Mouse (Mus musculus): ENCODE results near the gene Gpr179. TPM values are rescaled to one million over a fixed set of nuclear protein-coding genes. Genes with fewer than 3 reads are reported as not detected.
"Not testable (repeated sequence)": the region's sequence is repeated elsewhere in the genome, so short reads cannot be mapped to it uniquely, and the experiment has no call there.

Gpr179 gene
- polyA plus RNA-seq, 1 experiment: 0.62 TPM

DNA sequence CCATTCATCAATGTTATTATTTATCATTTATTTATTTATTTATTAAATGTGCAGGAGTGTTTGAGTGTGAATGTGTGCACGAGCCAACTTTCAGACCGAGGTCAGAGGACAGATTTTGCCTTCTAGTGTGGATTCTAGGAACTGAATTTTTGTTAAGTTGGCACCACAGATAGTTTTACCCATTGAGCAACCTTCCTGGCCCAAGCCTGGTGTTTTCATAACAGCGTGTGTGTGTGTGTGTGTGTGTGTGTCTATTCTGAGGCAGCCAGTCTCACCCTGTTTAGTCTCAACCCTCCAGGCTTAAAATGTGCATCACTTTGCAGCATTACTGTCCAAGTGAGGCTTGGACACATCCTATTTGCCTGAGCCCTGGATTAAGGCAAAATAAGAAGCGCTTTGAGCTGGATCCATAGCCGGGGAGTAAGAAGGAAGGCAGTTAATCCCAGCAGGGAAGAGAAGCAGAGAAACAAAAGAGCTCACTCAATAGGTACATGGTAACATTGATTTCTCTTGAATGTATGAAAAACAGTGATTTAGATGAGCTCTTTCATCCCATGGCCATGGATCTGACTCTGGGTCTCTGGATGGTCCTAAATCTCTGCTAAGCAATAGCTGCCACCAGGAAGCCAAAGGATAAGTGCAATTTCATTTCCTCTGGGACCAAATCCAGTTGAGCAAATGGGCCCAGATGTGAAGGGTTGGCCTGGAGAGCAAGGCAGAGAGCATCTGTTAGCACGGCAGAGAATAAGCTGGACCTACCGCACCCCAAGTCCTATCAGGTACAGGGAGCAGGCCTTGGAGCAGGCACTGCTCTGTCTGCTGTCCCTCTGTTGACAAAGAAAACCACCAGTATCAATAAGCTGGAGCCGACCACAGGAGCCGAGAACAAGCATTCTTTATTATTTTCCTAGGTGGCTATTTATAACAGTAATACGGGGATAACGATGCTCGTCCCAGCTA lies 20.4 kb downstream of the Gpr179 start:
- Histone ChIP-seq H3K4me3 (replicated peaks; ENCODE audit: insufficient read depth, low read depth, low read length) (no peak overlapping the region), H3K4me1 (ENCODE audit: control insufficient read depth, insufficient read depth, low read length) (peaks cover 3% of the 10 kb centered on the region; the same call in 1 of the 2 replicates), H3K27me3 (ENCODE audit: control insufficient read depth, insufficient read depth, low read length) (no peaks in the 10 kb centered on the region), H3K27ac (ENCODE audit: insufficient read depth, low read length) (no peak overlapping the region)
- 86% methylated on average over 12 of the region's 12 CpGs for WGBS
- no peak for DNase-seq
- TF ChIP-seq POLR2A (IDR thresholded peaks at IDR 0.05; ENCODE audit: borderline replicate concordance, insufficient read depth, low read length) (no peak), CTCF (IDR thresholded peaks at IDR 0.05; ENCODE audit: borderline replicate concordance, insufficient read depth, low read depth, low read length) (no peak)

DNA sequence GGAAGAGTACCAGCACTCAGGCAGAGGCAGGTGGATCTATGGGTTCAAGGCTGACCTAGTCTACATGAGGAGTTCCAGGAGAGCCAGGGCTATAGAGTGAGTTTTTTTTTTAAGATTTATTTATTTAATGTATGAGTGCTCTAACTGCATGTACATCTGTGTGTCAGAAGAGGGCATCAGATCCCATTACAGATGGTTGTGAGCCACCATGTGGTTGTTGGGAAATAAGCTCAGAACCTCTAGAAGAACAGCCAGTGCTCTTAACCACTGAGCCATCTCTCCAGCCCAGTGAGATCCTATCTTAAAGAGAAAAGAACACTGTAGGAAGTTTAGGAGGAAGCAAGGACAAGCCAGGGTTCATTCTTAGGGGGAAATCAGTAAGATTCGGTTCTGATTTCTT lies 21.6 kb downstream of the Gpr179 start:
- WGBS: 97% methylated on average over 1 of the region's 1 CpGs
- Histone ChIP-seq H3K4me3 (replicated peaks; ENCODE audit: insufficient read depth, low read depth, low read length) (no peak overlapping the region), H3K4me1 (ENCODE audit: control insufficient read depth, insufficient read depth, low read length) (peaks cover 3% of the 10 kb centered on the region; the same call in 1 of the 2 replicates), H3K27me3 (ENCODE audit: control insufficient read depth, insufficient read depth, low read length) (no peaks in the 10 kb centered on the region), H3K27ac (ENCODE audit: insufficient read depth, low read length) (no peak overlapping the region)
- no peak for DNase-seq
- TF ChIP-seq CTCF (IDR thresholded peaks at IDR 0.05; ENCODE audit: borderline replicate concordance, insufficient read depth, low read depth, low read length) (no peak), POLR2A (IDR thresholded peaks at IDR 0.05; ENCODE audit: borderline replicate concordance, insufficient read depth, low read length) (no peak)

DNA sequence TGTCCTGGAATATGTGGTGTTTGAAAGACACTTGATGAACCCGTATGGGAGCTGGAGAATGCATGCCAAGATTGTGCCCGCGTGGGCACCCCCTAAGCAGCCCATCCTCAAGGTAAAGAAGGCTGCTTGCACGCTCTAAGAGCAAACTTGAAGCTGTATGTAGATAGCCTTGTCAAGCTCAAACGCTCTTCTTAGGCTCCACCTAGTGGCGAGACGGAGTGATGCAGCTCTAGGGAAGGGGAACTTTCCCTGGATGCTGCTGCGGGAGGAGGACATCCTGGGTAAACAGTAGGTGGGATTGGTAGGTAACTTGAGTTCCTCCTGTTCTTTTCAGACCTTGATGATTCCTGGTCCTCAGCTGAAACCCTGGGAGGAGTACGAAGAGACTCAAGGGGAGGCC lies 23.7 kb downstream of the Gpr179 start:
- Histone ChIP-seq H3K27me3 (ENCODE audit: control insufficient read depth, insufficient read depth, low read length) (no peaks in the 10 kb centered on the region), H3K4me3 (replicated peaks; ENCODE audit: insufficient read depth, low read depth, low read length) (no peak overlapping the region), H3K4me1 (ENCODE audit: control insufficient read depth, insufficient read depth, low read length) (no peaks in the 10 kb centered on the region), H3K27ac (ENCODE audit: insufficient read depth, low read length) (no peak overlapping the region)
- DNase-seq: peak; percentile 50 to 74
- WGBS: 19% methylated on average over 9 of the region's 9 CpGs
- TF ChIP-seq CTCF (IDR thresholded peaks at IDR 0.05; ENCODE audit: borderline replicate concordance, insufficient read depth, low read depth, low read length): peak; percentile 91
- TF ChIP-seq POLR2A (IDR thresholded peaks at IDR 0.05; ENCODE audit: borderline replicate concordance, insufficient read depth, low read length): no peak

DNA sequence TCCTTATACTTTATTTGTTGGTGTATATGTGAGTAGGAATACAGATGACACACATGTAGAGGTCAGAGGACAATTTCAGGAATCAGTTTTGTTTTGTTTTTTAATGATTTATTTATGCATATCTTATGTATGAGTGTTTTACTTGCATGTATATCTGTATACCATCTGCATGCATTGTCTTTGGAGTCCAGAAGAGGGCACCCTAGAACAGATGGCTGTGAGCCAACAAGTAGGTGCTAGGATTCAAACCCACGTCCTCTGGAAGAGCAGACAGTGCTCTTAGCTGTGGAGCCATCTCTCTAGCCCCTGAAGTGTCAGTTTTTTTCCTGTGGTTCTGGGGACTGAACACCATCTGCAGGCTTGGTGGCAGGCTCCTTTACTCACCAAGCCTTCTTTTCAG lies 26.7 kb downstream of the Gpr179 start:
- 50% methylated on average over 1 of the region's 1 CpGs for WGBS
- H3K4me1 ChIP-seq (ENCODE audit: control insufficient read depth, insufficient read depth, low read length): no peaks in the 10 kb centered on the region
- no peak overlapping the region for H3K4me3 ChIP-seq (replicated peaks; ENCODE audit: insufficient read depth, low read depth, low read length)
- no peaks in the 10 kb centered on the region for H3K27me3 ChIP-seq (ENCODE audit: control insufficient read depth, insufficient read depth, low read length)
- no peak for TF ChIP-seq POLR2A (IDR thresholded peaks at IDR 0.05; ENCODE audit: borderline replicate concordance, insufficient read depth, low read length)
- TF ChIP-seq CTCF (IDR thresholded peaks at IDR 0.05; ENCODE audit: borderline replicate concordance, insufficient read depth, low read depth, low read length): peak; percentile 19; the same call in 1 of the 2 replicates
- no peak overlapping the region for H3K27ac ChIP-seq (ENCODE audit: insufficient read depth, low read length)
- DNase-seq: no peak

DNA sequence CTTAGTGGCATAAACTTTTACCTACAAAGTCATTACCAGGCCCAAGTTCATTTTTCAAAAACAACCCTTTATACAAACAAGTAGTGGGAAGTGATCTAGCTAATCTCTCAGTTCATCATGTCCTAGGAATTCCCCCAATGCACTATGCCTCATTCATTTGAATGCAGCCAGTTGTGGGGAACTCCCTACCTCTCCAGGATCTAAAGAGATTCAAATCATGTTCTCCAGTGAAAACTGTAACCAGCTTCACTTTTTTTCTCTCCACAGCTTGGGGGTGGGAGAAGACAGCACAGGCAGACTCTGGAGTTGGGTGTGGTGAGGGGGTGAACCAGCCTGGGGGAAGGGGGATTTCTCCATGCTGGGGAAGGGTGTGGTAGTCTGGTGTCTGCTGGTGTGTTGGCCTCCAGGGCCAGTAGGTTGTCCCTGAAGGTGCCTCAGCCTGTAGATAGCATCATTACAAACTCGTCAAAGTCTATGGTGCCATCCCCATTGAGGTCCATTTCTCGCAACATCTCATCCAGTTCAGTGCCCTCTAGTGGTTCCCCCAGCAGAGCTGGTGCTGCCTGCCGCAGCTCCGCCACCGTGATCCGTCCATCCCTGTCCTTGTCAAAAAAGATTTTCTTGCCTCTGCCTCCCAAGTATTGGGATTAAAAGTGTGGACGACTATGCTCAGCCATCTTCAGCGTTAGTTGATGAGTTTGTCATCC lies 29.8 kb downstream of the Gpr179 start:
- DNase-seq; H3K4me1 ChIP-seq (ENCODE audit: control insufficient read depth, insufficient read depth, low read length); H3K27me3 ChIP-seq (ENCODE audit: control insufficient read depth, insufficient read depth, low read length); H3K4me3 ChIP-seq (replicated peaks; ENCODE audit: insufficient read depth, low read depth, low read length); H3K27ac ChIP-seq (ENCODE audit: insufficient read depth, low read length): not testable (repeated sequence)
- WGBS: 83% methylated on average over 8 of the region's 8 CpGs

GRCm38 (mm10) chr11:97321197-97321596 lies 30.7 kb downstream of the Gpr179 start:
- no peak for TF ChIP-seq POLR2A (IDR thresholded peaks at IDR 0.05; ENCODE audit: borderline replicate concordance, insufficient read depth, low read length)
- no peak for TF ChIP-seq CTCF (IDR thresholded peaks at IDR 0.05; ENCODE audit: borderline replicate concordance, insufficient read depth, low read depth, low read length)
- Histone ChIP-seq H3K27me3 (ENCODE audit: control insufficient read depth, insufficient read depth, low read length) (no peaks in the 10 kb centered on the region), H3K4me1 (ENCODE audit: control insufficient read depth, insufficient read depth, low read length) (no peaks in the 10 kb centered on the region), H3K4me3 (replicated peaks; ENCODE audit: insufficient read depth, low read depth, low read length) (no peak overlapping the region), H3K27ac (ENCODE audit: insufficient read depth, low read length) (no peak overlapping the region)
- 88% methylated on average over 8 of the region's 8 CpGs for WGBS
- DNase-seq: no peak

- TF ChIP-seq POLR2A (IDR thresholded peaks at IDR 0.05; ENCODE audit: borderline replicate concordance, insufficient read depth, low read length) (peak; percentile 90), CTCF (IDR thresholded peaks at IDR 0.05; ENCODE audit: borderline replicate concordance, insufficient read depth, low read depth, low read length) (no peak)
- Histone ChIP-seq H3K27ac (ENCODE audit: insufficient read depth, low read length) (no peak within 1 kb of the TSS), H3K4me3 (replicated peaks; ENCODE audit: insufficient read depth, low read depth, low read length) (peak within 1 kb of the TSS; percentile 77), H3K27me3 (ENCODE audit: control insufficient read depth, insufficient read depth, low read length) (no peaks in the 10 kb centered on the region), H3K4me1 (ENCODE audit: control insufficient read depth, insufficient read depth, low read length) (0 out of 2 replicates have a peak, but pooled peaks cover 4% of the 10 kb centered on the region)
- peak; percentile 99 for DNase-seq
- WGBS: under 1% methylated on average over 50 of the region's 50 CpGs
Observed at GRCm38 (mm10) chr11:97315504-97316503, 36.1 kb downstream of the Gpr179 start, which contains the start of gene Mrpl45. TSS of gene Mrpl45 (plus strand) at chr11:97315716.
